Mouse (Mus musculus): ENCODE measurements around the gene Entpd1. TPM values are rescaled to one million over a fixed set of nuclear protein-coding genes. Genes with fewer than 3 reads are reported as not detected.

Gene Entpd1
- total RNA-seq, 1 experiment, result 1.2 TPM

DNA sequence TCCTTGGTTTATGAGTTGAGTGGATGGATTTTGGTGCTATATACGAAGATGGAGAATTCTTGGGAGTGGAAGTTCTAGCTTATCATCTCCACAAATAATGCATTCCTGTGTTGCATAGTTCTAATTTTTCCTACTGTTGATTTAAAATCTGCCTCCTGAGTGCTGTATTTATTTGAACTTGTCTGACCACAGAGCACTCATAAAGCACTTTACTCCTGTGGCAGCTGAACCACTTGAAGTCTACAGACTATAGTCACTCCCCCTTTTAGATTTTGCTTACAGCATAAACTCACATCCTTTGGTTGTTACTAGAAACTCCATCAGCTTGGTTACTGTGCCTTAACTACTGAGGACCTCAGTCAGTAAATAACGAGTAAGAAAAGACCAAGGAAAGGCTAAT, 155.0 kb downstream of the Entpd1 start:
- no peak for DNase-seq (ENCODE audit: low read depth, low spot score)
- Histone ChIP-seq H3K36me3 (ENCODE audit: control insufficient read depth, insufficient read depth, low read length, poor library complexity, severe bottlenecking) (no peaks in the 10 kb centered on the region), H3K9ac (ENCODE audit: insufficient read depth, low read depth, low read length, poor library complexity, severe bottlenecking) (no peak overlapping the region), H3K4me3 (ENCODE audit: insufficient read depth in 1 of 2, low read depth in 1 of 2, low read length in 2 of 2, poor library complexity in 1 of 2, severe bottlenecking in 1 of 2) (no peak overlapping the region), H3K9me3 (ENCODE audit: control insufficient read depth, insufficient read depth, low read depth, low read length) (no peaks in the 10 kb centered on the region), H3K27ac (ENCODE audit: insufficient read depth, low read depth, low read length, poor library complexity, severe bottlenecking) (no peak overlapping the region), H3K4me1 (ENCODE audit: control insufficient read depth in 2 of 2, insufficient read depth in 2 of 2, low read length in 2 of 2, poor library complexity in 1 of 2) (no peaks in the 10 kb centered on the region)
- no peak for TF ChIP-seq MAFK (IDR thresholded peaks at IDR 0.05; ENCODE audit: insufficient read depth, low read depth, low read length)
- TF ChIP-seq CHD2 (IDR thresholded peaks at IDR 0.05; ENCODE audit: low read depth, low read length), result no peak
- no peak for TF ChIP-seq ZNF384 (IDR thresholded peaks at IDR 0.05; ENCODE audit: low read depth, low read length)
- no peak for TF ChIP-seq HCFC1 (IDR thresholded peaks at IDR 0.05; ENCODE audit: borderline replicate concordance, insufficient read depth, low read length)
- TF ChIP-seq ZC3H11A (IDR thresholded peaks at IDR 0.05; ENCODE audit: borderline replicate concordance, low read depth, low read length), result no peak
- in situ Hi-C loops (cut with MboI; ENCODE audit: low sequenced_read_pairs in 2 of 2, unreplicated experiment in 2 of 2), result loop anchor here (25.0 kb wide), 1 partner anchor 270 kb away; the partner anchor contains the start of gene Dntt (in 2 of the 2)

DNA sequence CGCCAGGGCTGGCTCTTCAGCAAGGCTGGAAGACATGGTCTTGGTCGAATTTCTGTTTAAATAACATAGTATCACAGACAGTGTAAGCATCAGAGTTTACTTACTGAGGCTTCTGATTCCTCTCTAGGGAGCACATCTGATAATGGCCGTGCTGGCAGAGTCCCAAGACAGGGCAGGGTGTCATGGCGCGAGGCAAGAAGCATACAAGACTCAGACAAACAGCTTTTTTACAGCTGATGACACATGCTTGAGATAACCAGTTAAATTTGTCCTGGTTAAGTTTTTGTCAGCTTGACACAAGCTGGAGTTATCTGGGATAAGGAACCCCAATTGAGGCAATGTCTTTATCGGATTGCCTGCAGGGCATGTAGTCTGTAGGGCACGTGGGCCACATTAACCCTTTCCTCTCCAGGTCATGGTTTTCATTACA, 157.2 kb downstream of the Entpd1 start:
- Histone ChIP-seq H3K9ac (ENCODE audit: insufficient read depth, low read depth, low read length, poor library complexity, severe bottlenecking) (no peak overlapping the region), H3K4me1 (ENCODE audit: control insufficient read depth in 2 of 2, insufficient read depth in 2 of 2, low read length in 2 of 2, poor library complexity in 1 of 2) (no peaks in the 10 kb centered on the region), H3K36me3 (ENCODE audit: control insufficient read depth, insufficient read depth, low read length, poor library complexity, severe bottlenecking) (no peaks in the 10 kb centered on the region), H3K4me3 (ENCODE audit: insufficient read depth in 1 of 2, low read depth in 1 of 2, low read length in 2 of 2, poor library complexity in 1 of 2, severe bottlenecking in 1 of 2) (no peak overlapping the region), H3K27ac (ENCODE audit: insufficient read depth, low read depth, low read length, poor library complexity, severe bottlenecking) (no peak overlapping the region), H3K9me3 (ENCODE audit: control insufficient read depth, insufficient read depth, low read depth, low read length) (no peaks in the 10 kb centered on the region)
- DNase-seq (ENCODE audit: low read depth, low spot score), result no peak
- TF ChIP-seq CHD2 (IDR thresholded peaks at IDR 0.05; ENCODE audit: low read depth, low read length), result no peak
- TF ChIP-seq MAFK (IDR thresholded peaks at IDR 0.05; ENCODE audit: insufficient read depth, low read depth, low read length), result no peak
- TF ChIP-seq ZC3H11A (IDR thresholded peaks at IDR 0.05; ENCODE audit: borderline replicate concordance, low read depth, low read length), result no peak
- TF ChIP-seq HCFC1 (IDR thresholded peaks at IDR 0.05; ENCODE audit: borderline replicate concordance, insufficient read depth, low read length), result no peak
- TF ChIP-seq ZNF384 (IDR thresholded peaks at IDR 0.05; ENCODE audit: low read depth, low read length), result no peak
- in situ Hi-C loops (cut with MboI; ENCODE audit: low sequenced_read_pairs in 2 of 2, unreplicated experiment in 2 of 2), result loop anchor here (25.0 kb wide), 1 partner anchor 268 kb away; the partner anchor contains the start of gene Dntt (in 2 of the 2)

DNA sequence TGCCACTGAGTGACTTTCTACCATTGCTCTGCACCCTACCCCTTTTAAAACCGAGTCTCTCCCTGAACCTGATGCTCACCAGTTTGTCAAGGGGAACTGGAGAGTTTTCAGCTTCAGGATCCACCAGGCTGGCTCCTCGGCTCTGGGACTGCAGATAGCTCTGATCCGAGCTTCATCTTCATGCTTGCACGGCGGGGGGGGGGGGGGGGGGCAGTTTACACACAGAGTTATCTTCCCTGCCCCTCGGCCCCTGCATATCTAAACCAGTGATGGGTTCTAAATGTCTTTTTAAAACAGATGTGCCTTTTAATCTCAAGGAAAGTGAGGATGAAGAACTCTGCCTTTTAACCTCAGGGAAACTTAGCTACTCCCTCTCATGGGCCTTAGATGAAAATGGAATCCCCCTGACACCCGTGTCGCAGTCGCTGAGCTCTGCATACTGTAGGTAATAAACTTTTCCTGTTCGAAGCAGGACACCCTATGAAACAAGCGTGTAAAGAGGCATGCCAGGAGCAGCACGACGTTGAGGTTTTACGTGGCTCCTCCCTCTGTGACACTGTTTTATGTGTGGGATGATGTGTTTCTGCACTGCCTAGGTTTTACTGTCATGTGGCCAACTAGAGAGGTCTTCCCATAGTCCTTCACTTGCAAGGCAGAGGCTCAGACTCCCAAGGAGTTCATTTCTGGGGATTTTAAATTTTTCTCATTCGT, 176.0 kb downstream of the Entpd1 start:
- no peak overlapping the region for H3K27ac ChIP-seq (ENCODE audit: insufficient read depth, low read depth, low read length, poor library complexity, severe bottlenecking)
- DNase-seq (ENCODE audit: low read depth, low spot score), result no peak
- H3K9me3 ChIP-seq (ENCODE audit: control insufficient read depth, insufficient read depth, low read depth, low read length), result no peaks in the 10 kb centered on the region
- TF ChIP-seq HCFC1 (IDR thresholded peaks at IDR 0.05; ENCODE audit: borderline replicate concordance, insufficient read depth, low read length), result no peak
- no peak for TF ChIP-seq CHD2 (IDR thresholded peaks at IDR 0.05; ENCODE audit: low read depth, low read length)
- TF ChIP-seq ZNF384 (IDR thresholded peaks at IDR 0.05; ENCODE audit: low read depth, low read length), result no peak
- no peak for TF ChIP-seq ZC3H11A (IDR thresholded peaks at IDR 0.05; ENCODE audit: borderline replicate concordance, low read depth, low read length)
- no peak for TF ChIP-seq MAFK (IDR thresholded peaks at IDR 0.05; ENCODE audit: insufficient read depth, low read depth, low read length)
- no peak overlapping the region for H3K9ac ChIP-seq (ENCODE audit: insufficient read depth, low read depth, low read length, poor library complexity, severe bottlenecking)
- in situ Hi-C loops (cut with MboI; ENCODE audit: low sequenced_read_pairs in 2 of 2, unreplicated experiment in 2 of 2), result no loop called here
- no peak overlapping the region for H3K4me3 ChIP-seq (ENCODE audit: insufficient read depth in 1 of 2, low read depth in 1 of 2, low read length in 2 of 2, poor library complexity in 1 of 2, severe bottlenecking in 1 of 2)
- no peaks in the 10 kb centered on the region for H3K36me3 ChIP-seq (ENCODE audit: control insufficient read depth, insufficient read depth, low read length, poor library complexity, severe bottlenecking)
- no peaks in the 10 kb centered on the region for H3K4me1 ChIP-seq (ENCODE audit: control insufficient read depth in 2 of 2, insufficient read depth in 2 of 2, low read length in 2 of 2, poor library complexity in 1 of 2)

DNA sequence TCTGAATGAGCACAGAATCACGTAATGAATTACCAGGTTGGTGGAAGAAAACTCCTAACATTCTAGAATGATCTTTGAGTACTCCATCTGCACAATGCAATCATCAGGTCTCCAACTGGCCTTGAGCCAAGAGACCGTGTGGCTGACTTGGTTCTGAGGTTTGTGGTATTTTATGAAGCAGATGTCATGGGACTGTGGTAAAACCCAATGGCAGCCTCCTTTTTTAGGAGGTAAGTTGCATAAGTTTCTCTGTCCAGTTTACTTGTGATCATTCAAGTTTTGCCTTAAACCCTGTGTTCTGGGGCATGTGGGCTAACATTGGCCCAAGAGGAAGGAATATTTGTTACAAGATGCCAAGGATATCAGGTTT, 176.5 kb downstream of the Entpd1 start:
- Histone ChIP-seq H3K4me1 (ENCODE audit: control insufficient read depth in 2 of 2, insufficient read depth in 2 of 2, low read length in 2 of 2, poor library complexity in 1 of 2) (no peaks in the 10 kb centered on the region), H3K9me3 (ENCODE audit: control insufficient read depth, insufficient read depth, low read depth, low read length) (no peaks in the 10 kb centered on the region), H3K27ac (ENCODE audit: insufficient read depth, low read depth, low read length, poor library complexity, severe bottlenecking) (no peak overlapping the region), H3K4me3 (ENCODE audit: insufficient read depth in 1 of 2, low read depth in 1 of 2, low read length in 2 of 2, poor library complexity in 1 of 2, severe bottlenecking in 1 of 2) (no peak overlapping the region), H3K9ac (ENCODE audit: insufficient read depth, low read depth, low read length, poor library complexity, severe bottlenecking) (no peak overlapping the region), H3K36me3 (ENCODE audit: control insufficient read depth, insufficient read depth, low read length, poor library complexity, severe bottlenecking) (no peaks in the 10 kb centered on the region)
- in situ Hi-C loops (cut with MboI; ENCODE audit: low sequenced_read_pairs in 2 of 2, unreplicated experiment in 2 of 2), result no loop called here
- TF ChIP-seq ZNF384 (IDR thresholded peaks at IDR 0.05; ENCODE audit: low read depth, low read length) (no peak), HCFC1 (IDR thresholded peaks at IDR 0.05; ENCODE audit: borderline replicate concordance, insufficient read depth, low read length) (no peak), CHD2 (IDR thresholded peaks at IDR 0.05; ENCODE audit: low read depth, low read length) (no peak), MAFK (IDR thresholded peaks at IDR 0.05; ENCODE audit: insufficient read depth, low read depth, low read length) (no peak), ZC3H11A (IDR thresholded peaks at IDR 0.05; ENCODE audit: borderline replicate concordance, low read depth, low read length) (no peak)
- DNase-seq (ENCODE audit: low read depth, low spot score), result no peak

Other genes starting within 250 kb of the Entpd1 start
- 12.5 and 18.0 TPM in 2 replicates for gene Sorbs1, start 98.6 kb upstream of the Entpd1 start, total RNA-seq (2012; rRNA removed)
- 44.4 and 74.2 TPM in 2 replicates for gene Aldh18a1, start 23.9 kb upstream of the Entpd1 start, total RNA-seq (2012; rRNA removed)
- 8.8 and 14.9 TPM in 2 replicates for gene Tctn3, start 133 bp upstream of the Entpd1 start, total RNA-seq (2012; rRNA removed)
- gene Cc2d2b, start 136.4 kb downstream of the Entpd1 start, total RNA-seq (2012; rRNA removed), result 0.40 and 1.0 TPM in 2 replicates
- gene Ccnj, start 218.9 kb downstream of the Entpd1 start, total RNA-seq (2012; rRNA removed), result 5.9 and 6.7 TPM in 2 replicates

Measured in ES-E14 (cell line).